Comparison of ENCODE assay signal across 8 mouse cellular contexts in genomic region chr7:111049652-111050421, GRCm38 (mm10). TPM values are rescaled to one million over a fixed set of nuclear protein-coding genes. Genes with fewer than 3 reads are reported as not detected.
DNase-seq lines count a peak whose midpoint lies in the region; ATAC-seq and TF ChIP-seq lines count a peak whose summit lies in the region.

No protein-coding gene starts in this region.

- WGBS in heart, adult 2 months, result 41% methylated on average over 6 of the region's 6 CpGs
- WGBS in heart, embryonic 11.5 days (ENCODE audit: insufficient replicate concordance), result 63% methylated on average over 6 of the region's 6 CpGs
- WGBS in thymus, adult 2 months, result 87% methylated on average over 6 of the region's 6 CpGs

- no peaks in the 10 kb centered on the region for H3K9me3 ChIP-seq in heart, embryonic 11.5 days (replicated peaks; ENCODE audit: control insufficient read depth, low read length)

- no peaks in the 10 kb centered on the region for H3K27me3 ChIP-seq in heart, adult 2 months (ENCODE audit: control insufficient read depth, insufficient read depth, low read length)
- no peaks in the 10 kb centered on the region for H3K27me3 ChIP-seq in heart, embryonic 11.5 days (ENCODE audit: control insufficient read depth, insufficient read depth, low read length)
- H3K27me3 ChIP-seq in thymus, adult 2 months (ENCODE audit: control insufficient read depth, insufficient read depth, low read length), result no peaks in the 10 kb centered on the region

- no peak overlapping the region for H3K9ac ChIP-seq in heart, adult 2 months (ENCODE audit: low read depth, low read length)
- no peak overlapping the region for H3K9ac ChIP-seq in heart, embryonic 11.5 days (ENCODE audit: low read depth, low read length)

- peak; percentile 82 for TF ChIP-seq EP300 in heart, adult 2 months (IDR thresholded peaks at IDR 0.05; ENCODE audit: insufficient read depth, low read depth, low read length)

- H3K4me3 ChIP-seq in heart, adult 2 months, result no peak overlapping the region
- H3K4me3 ChIP-seq in heart, embryonic 11.5 days (ENCODE audit: low read depth, low read length), result no peak overlapping the region
- no peak overlapping the region for H3K4me3 ChIP-seq in thymus, adult 2 months (ENCODE audit: control insufficient read depth, insufficient read depth, low read length)

- no peak overlapping the region for H3K27ac ChIP-seq in heart, adult 2 months
- no peak overlapping the region for H3K27ac ChIP-seq in heart, embryonic 11.5 days (ENCODE audit: low read depth, low read length)
- no peak overlapping the region for H3K27ac ChIP-seq in thymus, adult 2 months (ENCODE audit: control insufficient read depth, insufficient read depth, low read length)

- no peak for TF ChIP-seq POLR2A in heart, adult 2 months (IDR thresholded peaks at IDR 0.05; ENCODE audit: insufficient read depth, low read depth, low read length)
- TF ChIP-seq POLR2A in thymus, adult 2 months (IDR thresholded peaks at IDR 0.05; ENCODE audit: control insufficient read depth, extremely low read depth, insufficient read depth, low read length, poor library complexity), result no peak

- H3K36me3 ChIP-seq in heart, adult 2 months (ENCODE audit: control insufficient read depth, insufficient read depth, low read length), result peaks cover 3% of the 10 kb centered on the region; the same call in 1 of the 2 replicates
- peaks cover 34% of the 10 kb centered on the region for H3K36me3 ChIP-seq in heart, embryonic 11.5 days (ENCODE audit: control insufficient read depth, insufficient read depth, low read length)
- H3K36me3 ChIP-seq in thymus, adult 2 months (ENCODE audit: control insufficient read depth, insufficient read depth, low read length), result peaks cover 63% of the 10 kb centered on the region

- H3K79me2 ChIP-seq in heart, adult 2 months (replicated peaks; ENCODE audit: control insufficient read depth, insufficient read depth, low read length), result no peaks in the 10 kb centered on the region

- peak; percentile 60 to 71 for DNase-seq in heart, adult 2 months
- DNase-seq in ZHBTc4 (ENCODE audit: low read depth, low spot score), result peak; percentile 76
- peak; percentile 47 to 53 for DNase-seq in cerebellum, postnatal 4 days (ENCODE audit: low spot score in 2 of 2)
- DNase-seq in heart, postnatal 25 days (ENCODE audit: low spot score), result peak; percentile 22
- DNase-seq in left cerebral cortex, postnatal 4 days, result peak; percentile 62
- DNase-seq in ovary, adult 18-20 months (ENCODE audit: low spot score), result peak; percentile 20
- DNase-seq in thymus, adult 2 months, result peak; percentile 57

- no peak for ATAC-seq in heart, embryonic 11.5 days (replicated peaks; ENCODE audit: insufficient number of reproducible peaks, low FRiP score, low TSS enrichment)

- intact Hi-C loops in heart, adult 2 months (cut with DNase I), result loop anchor here (1.0 to 2.0 kb wide), 4 partner anchors 113 to 919 kb away; no protein-coding TSS in a partner anchor
- intact Hi-C loops in heart, postnatal 25 days (cut with DNase I), result loop anchor here (2.0 to 5.0 kb wide), 3 partner anchors 107 to 917 kb away; no protein-coding TSS in a partner anchor
- intact Hi-C loops in left cerebral cortex, postnatal 4 days (cut with DNase I), result loop anchor here (10.0 kb wide), 2 partner anchors 185 to 915 kb away; no protein-coding TSS in a partner anchor

- no peak overlapping the region for H3K4me2 ChIP-seq in heart, embryonic 11.5 days

- H3K4me1 ChIP-seq in heart, adult 2 months (ENCODE audit: control insufficient read depth, insufficient read depth, low read length), result peaks cover 2% of the 10 kb centered on the region; the same call in 1 of the 2 replicates
- peaks cover 10% of the 10 kb centered on the region for H3K4me1 ChIP-seq in heart, embryonic 11.5 days (ENCODE audit: control insufficient read depth, insufficient read depth, low read length)
- H3K4me1 ChIP-seq in thymus, adult 2 months (replicated peaks; ENCODE audit: control insufficient read depth, insufficient read depth, low read length), result no peaks in the 10 kb centered on the region

- peak; percentile 87 for TF ChIP-seq CTCF in heart, adult 2 months (IDR thresholded peaks at IDR 0.05)
- peak; percentile 57; the same call in 1 of the 2 replicates for TF ChIP-seq CTCF in thymus, adult 2 months (IDR thresholded peaks at IDR 0.05; ENCODE audit: borderline replicate concordance, control insufficient read depth, extremely low read depth, insufficient read depth, low read length, poor library complexity)

RNA-seq across cellular contexts. Expression of gene Ctr9, which starts 21.1 kb away (rescaled TPM):
- total RNA-seq in heart, adult 2 months (2021), result 10 to 100 TPM; 13.0 to 14.6 TPM
- polyA plus RNA-seq in heart, adult 2 months (2012; rRNA removed), result 5.8 and 11.1 TPM in 2 replicates
- 46.1 and 53.6 TPM in 2 replicates for polyA plus RNA-seq in heart, embryonic 11.5 days (2014; fragmentation: Nextera tagmentation; extraction: Ambion mirVana)
- 10 to 100 TPM; 15.2 to 19.3 TPM for total RNA-seq in heart, postnatal 25 days (2021)
- 10 to 100 TPM; 66.0 to 70.1 TPM for total RNA-seq in left cerebral cortex, postnatal 4 days (2021)
- polyA plus RNA-seq in thymus, adult 2 months (2012; rRNA removed), result 16.2 and 16.7 TPM in 2 replicates

RNA-seq across cellular contexts. Expression of gene Eif4g2, which starts 33.0 kb away (rescaled TPM):
- total RNA-seq in heart, adult 2 months (2021), result 1,000 to 10,000 TPM in 1 of 2 experiments, 100 to 1,000 TPM in 1; 958 to 1,084 TPM
- polyA plus RNA-seq in heart, adult 2 months (2012; rRNA removed), result 174 and 435 TPM in 2 replicates
- polyA plus RNA-seq in heart, embryonic 11.5 days (2014; fragmentation: Nextera tagmentation; extraction: Ambion mirVana), result 884 and 1,030 TPM in 2 replicates
- total RNA-seq in heart, postnatal 25 days (2021), result 1,000 to 10,000 TPM in 1 of 2 experiments, 100 to 1,000 TPM in 1; 975 to 1,085 TPM
- total RNA-seq in left cerebral cortex, postnatal 4 days (2021), result 1,000 to 10,000 TPM; 1,288 to 1,328 TPM
- 128 and 152 TPM in 2 replicates for polyA plus RNA-seq in thymus, adult 2 months (2012; rRNA removed)

Comparison
In these comparisons a context has a peak if more than half of its experiments do, and no peak if none do; other contexts are left out.
1. DNase-seq: peak in every context shown above with its lines; median percentile 76 in ZHBTc4; 66 in heart, adult 2 months; 62 in left cerebral cortex, postnatal 4 days; 57 in thymus, adult 2 months; 50 in cerebellum, postnatal 4 days; 22 in heart, postnatal 25 days; 20 in ovary, adult 18-20 months.